Mouse (Mus musculus): Measurements from ENCODE around the gene Eif3i.
A peak's percentile ranks its signal among the peaks of the same experiment; 100 is the strongest.

Gene Eif3i

GRCm38 (mm10) chr4:129600233-129601158 is at the start of gene Eif3i, which contains the start of gene Tmem234:
Gene Eif3i (minus strand): TSS chr4:129600648.
Gene Tmem234 (plus strand): TSS chr4:129600668.
- DNase-seq (ENCODE audit: extremely low spot score, low spot score): peak; percentile 88

DNA sequence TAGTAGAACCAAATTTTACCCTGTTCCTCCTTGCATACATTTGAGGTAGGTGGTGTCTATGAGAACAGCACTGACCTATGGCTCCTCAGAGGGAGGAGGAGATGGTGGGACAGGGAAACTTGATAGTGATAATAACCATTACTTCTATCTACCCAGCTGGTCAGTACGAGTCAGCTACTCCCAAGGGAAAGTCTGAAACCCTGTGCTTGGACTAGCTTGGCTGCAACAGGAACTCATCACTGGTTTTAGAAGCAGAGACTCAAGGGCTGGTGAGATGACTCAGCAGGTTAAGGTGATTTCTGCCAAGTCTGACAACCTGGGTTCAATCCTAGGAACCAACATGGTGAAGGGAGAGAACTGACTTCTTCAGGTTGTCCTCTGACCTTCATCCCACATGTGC is 48.2 kb upstream of the Eif3i start:
- no peak for DNase-seq (ENCODE audit: extremely low spot score, low spot score)

DNA sequence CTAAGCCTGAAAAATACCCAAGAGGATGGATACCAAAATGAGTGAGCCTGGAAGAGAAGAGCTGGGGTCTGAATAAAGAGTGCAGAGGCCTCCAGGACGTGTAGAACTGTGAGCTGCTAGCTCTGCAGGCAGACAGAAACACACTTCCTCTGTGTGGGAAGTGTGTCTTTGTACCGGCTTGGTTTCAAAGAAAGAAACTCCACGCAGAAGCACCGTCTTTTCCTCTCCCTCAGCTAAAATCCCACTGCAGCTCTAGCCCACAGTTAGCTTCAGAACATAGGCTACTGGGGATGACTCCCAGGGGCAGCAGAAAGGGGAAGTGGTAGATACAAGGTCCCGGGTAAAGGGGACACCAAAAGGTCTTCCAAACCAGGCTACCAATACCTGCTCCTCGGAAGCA is 44.8 kb upstream of the Eif3i start:
- DNase-seq (ENCODE audit: extremely low spot score, low spot score): no peak

DNA sequence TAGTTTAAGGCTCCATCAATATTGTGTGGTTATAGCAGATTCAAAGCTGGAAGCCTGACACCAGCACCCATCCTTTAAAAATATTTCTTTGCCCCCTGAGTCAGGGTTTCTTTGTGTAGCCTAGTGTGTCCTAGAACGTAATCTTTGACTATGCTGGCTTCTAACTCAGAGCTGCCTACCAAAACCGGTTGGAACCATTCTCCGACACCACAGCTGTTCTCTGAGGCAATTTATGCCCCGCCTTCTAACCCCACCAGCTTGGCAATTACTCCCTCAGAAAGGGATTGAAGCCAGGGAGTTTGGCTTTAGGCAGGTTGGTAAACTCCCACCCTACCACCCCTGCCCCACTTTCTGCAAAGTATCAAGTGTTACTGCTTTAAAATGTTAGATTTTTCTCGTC is 41.3 kb upstream of the Eif3i start:
- no peak for DNase-seq (ENCODE audit: extremely low spot score, low spot score)

- DNase-seq (ENCODE audit: extremely low spot score, low spot score): peak; percentile 96
Measured at GRCm38 (mm10) chr4:129640638-129641467, 40.4 kb upstream of the Eif3i start, which contains the start of gene Txlna. Gene Txlna (minus strand): TSS chr4:129641065.

- no peak for DNase-seq (ENCODE audit: extremely low spot score, low spot score)
Measured at GRCm38 (mm10) chr4:129640101-129640637, 39.7 kb upstream of the Eif3i start.

GRCm38 (mm10) chr4:129639221-129639620 is 38.8 kb upstream of the Eif3i start:
- no peak for DNase-seq (ENCODE audit: extremely low spot score, low spot score)

- DNase-seq (ENCODE audit: extremely low spot score, low spot score): no peak
Measured at GRCm38 (mm10) chr4:129633852-129634251, 33.4 kb upstream of the Eif3i start.

DNA sequence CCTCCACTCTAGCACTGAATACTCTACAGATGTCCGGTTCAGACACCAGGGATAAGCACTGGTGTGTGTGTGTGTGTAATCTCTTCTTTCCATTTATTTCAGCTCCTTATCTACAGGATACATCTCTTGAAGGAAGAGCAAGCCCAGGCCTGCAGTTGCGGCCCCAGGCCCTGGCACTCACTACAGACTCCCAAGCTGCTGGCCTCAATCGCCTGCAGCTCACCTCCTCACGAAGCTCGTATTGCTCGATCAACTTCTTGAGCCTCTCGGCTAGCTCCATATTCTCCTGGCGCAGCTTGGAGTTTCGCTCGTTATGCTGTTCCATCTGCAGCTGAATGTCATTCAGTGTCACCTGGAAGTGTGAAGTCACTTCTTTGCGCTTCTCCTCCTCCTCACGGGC is 31.4 kb upstream of the Eif3i start:
- no peak for DNase-seq (ENCODE audit: extremely low spot score, low spot score)

DNA sequence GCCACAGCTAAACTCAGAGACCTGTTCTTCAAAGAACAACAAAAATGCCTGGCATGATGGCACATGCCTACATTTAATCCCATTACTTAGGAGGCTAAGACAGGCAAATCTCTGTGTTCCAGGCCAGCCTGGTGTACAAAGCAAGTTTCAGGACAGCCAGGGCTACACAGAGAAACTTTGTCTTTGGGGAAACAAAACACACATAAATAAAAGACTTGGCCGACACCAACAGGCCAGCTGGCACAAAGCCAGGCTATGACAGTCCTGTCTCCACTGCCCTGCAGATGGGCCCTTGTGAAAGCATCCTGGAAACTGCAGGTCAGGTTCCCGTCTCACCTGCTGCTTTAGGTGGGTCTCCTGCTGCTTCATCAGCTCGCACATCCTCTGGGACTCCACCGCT is 30.5 kb upstream of the Eif3i start:
- no peak for DNase-seq (ENCODE audit: extremely low spot score, low spot score)

- DNase-seq (ENCODE audit: extremely low spot score, low spot score): no peak
Measured at GRCm38 (mm10) chr4:129626035-129626434, 25.6 kb upstream of the Eif3i start.

- DNase-seq (ENCODE audit: extremely low spot score, low spot score): no peak
Measured at GRCm38 (mm10) chr4:129625496-129625895, 25.0 kb upstream of the Eif3i start.

- DNase-seq (ENCODE audit: extremely low spot score, low spot score): peak; percentile 62
Measured at GRCm38 (mm10) chr4:129625029-129625370, 24.6 kb upstream of the Eif3i start.

DNA sequence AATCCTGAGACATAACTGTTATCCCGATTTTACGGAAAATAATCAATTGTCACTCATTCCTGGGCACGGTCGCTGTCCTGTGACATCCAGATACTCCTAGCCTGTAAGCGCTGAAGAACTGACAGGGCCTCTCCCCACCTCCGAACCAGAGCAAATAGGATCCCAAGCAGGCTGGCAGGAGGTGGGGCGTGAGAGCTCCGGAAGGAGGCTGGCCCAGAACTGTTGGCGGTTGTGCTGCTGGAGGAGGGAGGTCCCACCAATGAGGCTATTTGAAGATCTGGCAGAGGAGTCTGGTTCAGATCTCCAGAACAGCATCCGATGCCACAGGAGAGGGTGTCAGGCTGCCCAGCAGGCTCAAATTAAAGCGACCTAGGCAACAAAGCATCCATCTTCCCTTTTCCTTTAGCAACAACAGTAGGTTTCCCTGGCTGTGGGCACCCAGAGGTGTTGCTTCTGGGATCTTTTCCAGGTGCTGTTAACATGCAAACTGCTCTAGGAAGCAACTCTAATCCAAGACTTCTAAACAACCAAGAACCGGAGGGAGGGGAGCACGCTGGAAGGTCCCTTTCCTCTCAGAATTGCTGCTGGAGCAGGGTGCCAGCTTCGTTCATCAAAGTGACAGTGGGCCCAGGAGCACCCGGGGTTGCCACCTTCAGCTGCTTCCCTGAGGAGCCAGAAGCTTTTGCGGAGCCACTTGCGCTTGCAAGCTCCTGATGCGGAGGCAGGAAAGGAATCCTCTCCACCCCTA is 24.0 kb upstream of the Eif3i start:
- peak; percentile 74 for DNase-seq (ENCODE audit: extremely low spot score, low spot score)

DNA sequence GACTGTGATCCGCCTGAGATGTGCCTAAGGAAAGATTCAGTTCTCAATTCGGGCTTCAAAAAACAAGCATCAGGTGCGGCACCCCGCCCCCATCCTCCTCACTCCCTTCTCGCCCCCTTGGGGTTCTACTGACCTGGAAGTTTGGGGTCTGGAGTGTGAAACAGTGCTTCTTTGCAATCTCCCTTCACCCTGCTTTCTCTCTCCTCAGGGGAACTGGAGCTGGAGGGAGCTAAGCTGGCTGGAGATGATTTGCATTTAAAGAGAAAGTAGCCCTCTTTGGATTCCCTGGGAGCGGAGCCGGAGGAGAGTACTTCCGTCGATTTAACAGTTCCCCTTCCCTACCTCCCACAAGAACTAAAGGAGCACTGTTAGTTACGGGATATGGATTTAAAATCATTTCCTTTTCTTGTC is 23.2 kb upstream of the Eif3i start, which contains the start of gene Ccdc28b:
Gene Ccdc28b, minus strand, starts transcription at position 267 of the 411 bp plus-strand sequence.
- peak; percentile 61 for DNase-seq (ENCODE audit: extremely low spot score, low spot score)

GRCm38 (mm10) chr4:129622803-129623535 is 22.5 kb upstream of the Eif3i start:
- DNase-seq (ENCODE audit: extremely low spot score, low spot score): no peak

- no peak for DNase-seq (ENCODE audit: extremely low spot score, low spot score)
Measured at GRCm38 (mm10) chr4:129622120-129622802, 21.8 kb upstream of the Eif3i start.

GRCm38 (mm10) chr4:129621283-129621841 is 20.9 kb upstream of the Eif3i start:
- DNase-seq (ENCODE audit: extremely low spot score, low spot score): no peak
